ENCODE assay signal across 12 mouse cellular contexts in genomic region chr14:99487981-99488380, GRCm38 (mm10).
"Had no signal": no experiment of that assay in that cellular context is flagged by ENCODE, and none has a peak within 500 bp of the region (broad histone marks: within the 10 kb centered on the region; RNA-seq: fewer than 3 reads in every experiment).

No protein-coding gene starts in this region.

- H3K4me1 ChIP-seq: limb, embryonic 15.5 days; liver, embryonic 12.5 days; megakaryocyte, embryonic 14.5 days; midbrain, embryonic 12.5 days had no signal

- ATAC-seq: inflammation-experienced regulatory T-cells, adult 6 months; liver, embryonic 12.5 days had no signal

- H3K27ac ChIP-seq: limb, embryonic 15.5 days; liver, embryonic 12.5 days; macrophage; midbrain, embryonic 12.5 days had no signal

- H3K27me3 ChIP-seq: limb, embryonic 15.5 days; liver, embryonic 12.5 days; megakaryocyte, embryonic 14.5 days; midbrain, embryonic 12.5 days had no signal

- DNase-seq: layer of hippocampus, adult 9-11 months; layer of hippocampus, postnatal 36 days; lung, embryonic 14.5 days; lung, postnatal 10 days; right cerebral cortex, postnatal 14 days; thymus, postnatal 4 days had no signal

- H3K9ac ChIP-seq: limb, embryonic 15.5 days; liver, embryonic 12.5 days; lung, embryonic 14.5 days; midbrain, embryonic 12.5 days had no signal

- H3K9me3 ChIP-seq: limb, embryonic 15.5 days; liver, embryonic 12.5 days; megakaryocyte, embryonic 14.5 days; midbrain, embryonic 12.5 days had no signal

- H3K4me3 ChIP-seq: limb, embryonic 15.5 days; liver, embryonic 12.5 days; megakaryocyte, embryonic 14.5 days; midbrain, embryonic 12.5 days had no signal

- H3K36me3 ChIP-seq: limb, embryonic 15.5 days; liver, embryonic 12.5 days; midbrain, embryonic 12.5 days had no signal

- H3K4me2 ChIP-seq: limb, embryonic 15.5 days; liver, embryonic 12.5 days; lung, embryonic 14.5 days; midbrain, embryonic 12.5 days had no signal
